Mouse (Mus musculus) CH12.LX (cell line): ENCODE data around the gene Pom121.

Experiments
- CTCF ChIP-seq, 2 experiments: IDR thresholded peaks in 1 of 2; conservative IDR thresholded peaks in 1 of 2; 2 replicates each; pipeline ENCODE4 v1.5.1; 2011 to 2012; ENCODE audit warnings: low read depth in 2 of 2, low read length in 2 of 2, improper control_type of control experiment in 1 of 2, inconsistent platforms in 1 of 2, mild to moderate bottlenecking in 1 of 2, moderate library complexity in 1 of 2
- EP300 ChIP-seq: IDR thresholded peaks from 2 replicates; pipeline ENCODE4 v1.6.1; 2011; ENCODE audit warnings: low read length, improper control_type of control experiment
- MYC ChIP-seq: IDR thresholded peaks from 2 replicates; pipeline ENCODE4 v1.6.1; 2011; ENCODE audit warnings: low read depth, mild to moderate bottlenecking, improper control_type of control experiment, low read length

DNA sequence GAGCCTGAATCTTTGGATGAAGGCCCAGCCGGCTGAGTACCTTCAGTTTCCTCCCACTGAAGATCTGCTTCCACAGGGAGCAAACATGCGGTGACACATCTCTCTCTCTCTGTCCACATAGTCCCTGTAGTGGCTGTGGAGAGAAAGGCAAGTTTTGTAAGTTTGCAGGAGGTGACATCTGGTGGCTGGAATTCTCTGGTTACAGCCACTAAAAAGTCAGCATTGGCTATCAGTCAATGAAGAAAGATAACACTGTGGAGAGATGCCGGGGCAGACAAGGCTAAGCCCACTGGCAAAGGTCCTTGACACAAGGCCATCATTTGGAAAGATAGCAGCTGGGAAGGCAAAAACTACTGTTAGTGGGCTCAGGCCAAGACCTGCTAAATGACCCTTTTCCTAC, 56.8 kb downstream of the Pom121 start:
- no peak for TF ChIP-seq EP300
- TF ChIP-seq CTCF (conservative IDR thresholded peaks at IDR 0.05 in 1 of 2, IDR thresholded peaks at IDR 0.05 in 1 of 2; ENCODE audit: low read depth in 2 of 2, low read length in 2 of 2), result 0 out of 4 replicates have a peak, but pooled peaks of 1 of the 2 experiments have one; percentile 18
- no peak for TF ChIP-seq MYC
